Mouse (Mus musculus): Measurements from ENCODE around the gene Akap7. TPM values are rescaled to one million over a fixed set of nuclear protein-coding genes. Genes with fewer than 3 reads are reported as not detected.
A peak's percentile ranks its signal among the peaks of the same experiment; 100 is the strongest.

The Akap7 gene
- polyA plus RNA-seq, 1 experiment from 2014 or later = 19.8 TPM

- WGBS = 66% methylated on average over 6 of the region's 6 CpGs
- Histone ChIP-seq H3K27ac (no peak overlapping the region), H3K4me1 (replicated peaks) (no peaks in the 10 kb centered on the region), H3K4me3 (replicated peaks) (no peak overlapping the region), H3K9me3 (no peaks in the 10 kb centered on the region), H3K36me3 (no peaks in the 10 kb centered on the region), H3K4me2 (no peak overlapping the region), H3K27me3 (no peaks in the 10 kb centered on the region), H3K9ac (replicated peaks) (no peak overlapping the region)
- no peak for ATAC-seq (ENCODE audit: insufficient number of reproducible peaks, insufficient read depth, low FRiP score, low TSS enrichment, low read depth)
Observed at GRCm38 (mm10) chr10:25154225-25154624, 153.4 kb downstream of the Akap7 start.

DNA sequence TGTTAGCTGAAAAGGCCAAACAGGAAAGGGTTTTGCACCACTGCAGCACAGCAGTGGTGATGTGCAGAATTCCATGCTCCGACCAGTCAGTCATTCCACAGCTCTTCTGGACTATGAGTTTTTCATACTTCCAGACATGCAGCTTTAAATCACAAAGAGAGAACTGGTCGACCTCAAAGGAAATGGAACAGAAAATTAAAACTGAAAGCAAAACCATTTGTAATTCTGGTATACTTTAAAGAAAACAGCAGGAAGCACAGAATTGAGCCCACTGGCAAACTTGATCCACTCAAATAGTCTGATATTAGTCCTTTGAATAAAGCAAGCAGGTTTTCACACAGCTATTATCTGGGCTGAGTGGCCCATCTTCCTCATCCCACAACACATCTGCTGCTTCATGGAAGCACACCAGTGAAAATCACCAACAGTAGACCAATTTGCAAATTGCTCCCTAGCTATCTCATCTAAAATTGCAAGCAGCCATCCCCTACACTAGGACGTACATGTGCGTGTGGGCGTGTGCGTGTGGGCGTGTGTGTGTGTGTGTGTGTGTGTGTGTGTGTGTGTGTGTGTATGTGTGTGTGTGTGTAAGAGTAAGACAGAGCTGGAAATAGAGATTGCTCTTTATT, 156.4 kb downstream of the Akap7 start:
- Histone ChIP-seq H3K9ac (replicated peaks) (no peak overlapping the region), H3K27ac (no peak overlapping the region), H3K36me3 (no peaks in the 10 kb centered on the region), H3K27me3 (no peaks in the 10 kb centered on the region), H3K4me2 (no peak overlapping the region), H3K9me3 (no peaks in the 10 kb centered on the region), H3K4me3 (replicated peaks) (no peak overlapping the region), H3K4me1 (replicated peaks) (no peaks in the 10 kb centered on the region)
- WGBS = 88% methylated on average over 7 of the region's 7 CpGs
- no peak for ATAC-seq (ENCODE audit: insufficient number of reproducible peaks, insufficient read depth, low FRiP score, low TSS enrichment, low read depth)

DNA sequence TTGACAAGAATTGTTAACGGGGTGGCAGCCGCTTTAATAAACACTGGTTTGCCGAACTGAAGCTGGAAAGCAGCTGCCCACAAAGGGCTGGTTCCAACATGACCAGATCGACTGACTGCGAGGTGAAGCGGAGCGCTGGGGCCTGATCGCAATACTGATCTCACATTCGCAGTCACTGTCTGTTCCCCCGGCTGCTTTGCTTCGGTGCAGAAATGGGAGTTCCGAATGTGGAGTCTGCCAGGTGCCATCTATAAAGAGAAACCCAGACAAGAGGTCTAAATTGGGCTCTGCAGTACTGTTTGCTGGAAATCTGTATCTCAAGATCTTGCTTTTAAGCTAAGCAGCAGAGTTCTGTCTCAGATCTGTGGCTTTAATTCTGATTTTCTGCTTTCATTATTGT, 161.8 kb downstream of the Akap7 start:
- no peak for ATAC-seq (ENCODE audit: insufficient number of reproducible peaks, insufficient read depth, low FRiP score, low TSS enrichment, low read depth)
- no peaks in the 10 kb centered on the region for H3K4me1 ChIP-seq (replicated peaks)
- H3K9ac ChIP-seq (replicated peaks) = no peak overlapping the region
- 66% methylated on average over 12 of the region's 12 CpGs for WGBS
- no peaks in the 10 kb centered on the region for H3K9me3 ChIP-seq
- no peak overlapping the region for H3K4me3 ChIP-seq (replicated peaks)
- H3K27ac ChIP-seq = no peak overlapping the region
- no peaks in the 10 kb centered on the region for H3K27me3 ChIP-seq
- no peaks in the 10 kb centered on the region for H3K36me3 ChIP-seq
- no peak overlapping the region for H3K4me2 ChIP-seq

- 79% methylated on average over 18 of the region's 18 CpGs for WGBS
- Histone ChIP-seq H3K27ac (no peak overlapping the region), H3K36me3 (no peaks in the 10 kb centered on the region), H3K4me1 (replicated peaks) (no peaks in the 10 kb centered on the region; the same call in 1 of the 2 replicates), H3K9me3 (no peaks in the 10 kb centered on the region), H3K9ac (replicated peaks) (no peak overlapping the region), H3K4me2 (no peak overlapping the region), H3K4me3 (replicated peaks) (no peak overlapping the region), H3K27me3 (no peaks in the 10 kb centered on the region)
- ATAC-seq (ENCODE audit: insufficient number of reproducible peaks, insufficient read depth, low FRiP score, low TSS enrichment, low read depth) = no peak
Observed at GRCm38 (mm10) chr10:25144787-25145761, 162.6 kb downstream of the Akap7 start.

GRCm38 (mm10) chr10:25141781-25142180, 165.9 kb downstream of the Akap7 start:
- WGBS = 97% methylated on average over 1 of the region's 1 CpGs
- Histone ChIP-seq H3K4me2 (no peak overlapping the region), H3K27me3 (no peaks in the 10 kb centered on the region), H3K27ac (no peak overlapping the region), H3K9me3 (peaks cover 5% of the 10 kb centered on the region; the same call in 1 of the 2 replicates), H3K36me3 (no peaks in the 10 kb centered on the region), H3K9ac (replicated peaks) (no peak overlapping the region), H3K4me1 (replicated peaks) (no peaks in the 10 kb centered on the region; the same call in 1 of the 2 replicates), H3K4me3 (replicated peaks) (no peak overlapping the region)
- ATAC-seq (ENCODE audit: insufficient number of reproducible peaks, insufficient read depth, low FRiP score, low TSS enrichment, low read depth) = no peak

GRCm38 (mm10) chr10:25140155-25140755, 167.4 kb downstream of the Akap7 start:
- H3K9ac ChIP-seq (replicated peaks) = no peak overlapping the region
- H3K36me3 ChIP-seq = no peaks in the 10 kb centered on the region
- H3K4me3 ChIP-seq (replicated peaks) = no peak overlapping the region
- H3K9me3 ChIP-seq = peaks cover 5% of the 10 kb centered on the region; the same call in 1 of the 2 replicates
- H3K4me2 ChIP-seq = no peak overlapping the region
- WGBS = 26% methylated on average over 14 of the region's 14 CpGs
- H3K27me3 ChIP-seq = no peaks in the 10 kb centered on the region
- peak overlapping the region; percentile 41; the same call in 1 of the 2 replicates for H3K27ac ChIP-seq
- peak; percentile 88 for ATAC-seq (ENCODE audit: insufficient number of reproducible peaks, insufficient read depth, low FRiP score, low TSS enrichment, low read depth)
- no peaks in the 10 kb centered on the region; the same call in 1 of the 2 replicates for H3K4me1 ChIP-seq (replicated peaks)

- no peaks in the 10 kb centered on the region for H3K36me3 ChIP-seq
- no peaks in the 10 kb centered on the region for H3K27me3 ChIP-seq
- no peaks in the 10 kb centered on the region for H3K9me3 ChIP-seq
- no peak for ATAC-seq (ENCODE audit: insufficient number of reproducible peaks, insufficient read depth, low FRiP score, low TSS enrichment, low read depth)
- no peak overlapping the region for H3K4me2 ChIP-seq
- WGBS = 78% methylated on average over 1 of the region's 1 CpGs
- H3K4me3 ChIP-seq (replicated peaks) = no peak overlapping the region
- H3K9ac ChIP-seq (replicated peaks) = no peak overlapping the region
- no peak overlapping the region for H3K27ac ChIP-seq
- H3K4me1 ChIP-seq (replicated peaks) = no peaks in the 10 kb centered on the region
Observed at GRCm38 (mm10) chr10:25133581-25133980, 174.1 kb downstream of the Akap7 start.

DNA sequence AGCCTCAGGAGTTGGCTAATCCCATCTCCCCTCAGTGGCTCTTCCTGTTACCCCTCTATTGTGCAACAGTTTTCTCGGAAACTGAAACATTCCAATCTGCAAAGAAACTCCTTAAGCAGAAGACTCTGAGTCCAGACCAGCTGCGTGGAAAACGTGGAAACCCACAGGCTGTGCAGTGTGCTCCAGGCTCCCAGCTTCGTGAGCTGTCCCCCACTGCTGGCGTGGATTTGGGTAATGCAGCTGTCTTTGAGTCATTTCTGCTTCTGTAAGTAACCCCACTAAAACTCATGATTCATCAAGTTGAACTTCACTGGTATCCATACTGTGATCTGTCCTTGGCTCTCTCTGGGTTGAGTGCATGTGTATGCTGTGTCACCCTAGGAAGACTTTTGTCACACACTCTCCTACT, 179.2 kb downstream of the Akap7 start:
- 77% methylated on average over 5 of the region's 5 CpGs for WGBS
- H3K27ac ChIP-seq = no peak overlapping the region
- H3K36me3 ChIP-seq = no peaks in the 10 kb centered on the region
- H3K9me3 ChIP-seq = no peaks in the 10 kb centered on the region
- no peaks in the 10 kb centered on the region for H3K4me1 ChIP-seq (replicated peaks)
- no peak for ATAC-seq (ENCODE audit: insufficient number of reproducible peaks, insufficient read depth, low FRiP score, low TSS enrichment, low read depth)
- no peak overlapping the region for H3K4me3 ChIP-seq (replicated peaks)
- H3K9ac ChIP-seq (replicated peaks) = no peak overlapping the region
- H3K4me2 ChIP-seq = no peak overlapping the region
- no peaks in the 10 kb centered on the region for H3K27me3 ChIP-seq

- WGBS = 72% methylated on average over 2 of the region's 2 CpGs
- Histone ChIP-seq H3K4me3 (replicated peaks) (no peak overlapping the region), H3K27ac (no peak overlapping the region), H3K4me1 (replicated peaks) (no peaks in the 10 kb centered on the region), H3K27me3 (no peaks in the 10 kb centered on the region), H3K36me3 (no peaks in the 10 kb centered on the region), H3K9me3 (no peaks in the 10 kb centered on the region), H3K9ac (replicated peaks) (no peak overlapping the region), H3K4me2 (no peak overlapping the region)
- ATAC-seq (ENCODE audit: insufficient number of reproducible peaks, insufficient read depth, low FRiP score, low TSS enrichment, low read depth) = no peak
Observed at GRCm38 (mm10) chr10:25126035-25126434, 181.6 kb downstream of the Akap7 start.

- no peaks in the 10 kb centered on the region for H3K9me3 ChIP-seq
- H3K4me1 ChIP-seq (replicated peaks) = no peaks in the 10 kb centered on the region
- H3K9ac ChIP-seq (replicated peaks) = no peak overlapping the region
- H3K4me3 ChIP-seq (replicated peaks) = no peak overlapping the region
- H3K36me3 ChIP-seq = no peaks in the 10 kb centered on the region
- no peak for ATAC-seq (ENCODE audit: insufficient number of reproducible peaks, insufficient read depth, low FRiP score, low TSS enrichment, low read depth)
- H3K27ac ChIP-seq = no peak overlapping the region
- no peaks in the 10 kb centered on the region for H3K27me3 ChIP-seq
- H3K4me2 ChIP-seq = no peak overlapping the region
- 84% methylated on average over 5 of the region's 5 CpGs for WGBS
Observed at GRCm38 (mm10) chr10:25120871-25121554, 186.7 kb downstream of the Akap7 start.

All from limb, embryonic 12.5 days (tissue).